Mouse (Mus musculus): ENCODE measurements around the gene Plxnd1.

The Plxnd1 gene

GRCm38 (mm10) chr6:115956418-115956921, 38.3 kb downstream of the Plxnd1 start:
- no peak for DNase-seq

- no peak for DNase-seq
Measured at GRCm38 (mm10) chr6:115955664-115956063, 39.1 kb downstream of the Plxnd1 start.

- no peak for DNase-seq
Measured at GRCm38 (mm10) chr6:115955169-115955568, 39.6 kb downstream of the Plxnd1 start.

- no peak for DNase-seq
Measured at GRCm38 (mm10) chr6:115954506-115955074, 40.2 kb downstream of the Plxnd1 start.

- DNase-seq: no peak
Measured at GRCm38 (mm10) chr6:115946389-115946788, 48.4 kb downstream of the Plxnd1 start.

GRCm38 (mm10) chr6:115945633-115946032, 49.2 kb downstream of the Plxnd1 start:
- DNase-seq: no peak

- DNase-seq: no peak
Measured at GRCm38 (mm10) chr6:115944638-115945037, 50.2 kb downstream of the Plxnd1 start, which contains the start of gene H1foo. Gene H1foo, plus strand, starts transcription at chr6:115944938.

GRCm38 (mm10) chr6:115943498-115944427, 51.0 kb downstream of the Plxnd1 start:
- no peak for DNase-seq

GRCm38 (mm10) chr6:115941128-115941527, 53.7 kb downstream of the Plxnd1 start:
- DNase-seq: no peak

- DNase-seq: no peak
Measured at GRCm38 (mm10) chr6:115940603-115941002, 54.2 kb downstream of the Plxnd1 start.

GRCm38 (mm10) chr6:115938798-115939197, 56.0 kb downstream of the Plxnd1 start:
- DNase-seq: no peak

- no peak for DNase-seq
Measured at GRCm38 (mm10) chr6:115938011-115938410, 56.8 kb downstream of the Plxnd1 start.

- DNase-seq: no peak
Measured at GRCm38 (mm10) chr6:115935544-115935943, 59.3 kb downstream of the Plxnd1 start.

- DNase-seq: no peak
Measured at GRCm38 (mm10) chr6:115932391-115932790, 62.4 kb downstream of the Plxnd1 start.

GRCm38 (mm10) chr6:115931639-115932038, 63.2 kb downstream of the Plxnd1 start, which contains the start of gene Rho:
Gene Rho, plus strand, starts transcription at chr6:115931748.
- no peak for DNase-seq

GRCm38 (mm10) chr6:115930018-115930417, 64.8 kb downstream of the Plxnd1 start:
- no peak for DNase-seq

- no peak for DNase-seq
Measured at GRCm38 (mm10) chr6:115927292-115928242, 67.2 kb downstream of the Plxnd1 start.

- DNase-seq: no peak
Measured at GRCm38 (mm10) chr6:115926416-115926815, 68.4 kb downstream of the Plxnd1 start.

GRCm38 (mm10) chr6:115924829-115925228, 70.0 kb downstream of the Plxnd1 start:
- DNase-seq: peak; percentile 24

GRCm38 (mm10) chr6:115919876-115920275, 74.9 kb downstream of the Plxnd1 start:
- DNase-seq: no peak

GRCm38 (mm10) chr6:115918615-115919014, 76.2 kb downstream of the Plxnd1 start:
- DNase-seq: no peak

GRCm38 (mm10) chr6:115916611-115917010, 78.2 kb downstream of the Plxnd1 start:
- DNase-seq: no peak

All from kidney, adult 18-20 months (tissue).